Mouse (Mus musculus): ENCODE results near the gene Rpusd3.

DNA sequence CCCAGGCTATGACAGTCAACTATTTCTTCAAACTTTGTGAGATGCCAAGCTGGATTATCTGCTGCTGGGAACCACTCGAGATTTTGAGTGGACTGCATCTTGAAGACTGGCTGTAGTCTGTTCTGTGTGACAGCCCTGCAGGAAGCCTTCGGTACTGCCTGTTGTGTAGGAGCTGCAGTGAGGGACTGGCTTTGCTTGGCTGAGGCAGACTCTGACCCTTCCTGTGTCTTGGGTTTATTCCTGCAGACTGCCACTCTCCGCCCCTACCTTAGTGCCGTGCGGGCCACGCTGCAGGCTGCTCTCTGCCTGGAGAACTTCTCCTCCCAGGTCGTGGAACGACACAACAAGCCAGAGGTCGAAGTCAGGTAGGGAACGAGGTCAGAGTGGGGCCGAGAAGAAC lies 38.7 kb downstream of the Rpusd3 start:
- no peak for TF ChIP-seq CTCF (IDR thresholded peaks at IDR 0.05; ENCODE audit: control insufficient read depth, insufficient read depth, low read length)
- peak; percentile 28; the same call in 1 of the 2 replicates for TF ChIP-seq POLR2A (IDR thresholded peaks at IDR 0.05; ENCODE audit: borderline replicate concordance, control insufficient read depth, low read depth, low read length)
